Mouse (Mus musculus): ENCODE results near the gene Tmc6. TPM values are rescaled to one million over a fixed set of nuclear protein-coding genes. Genes with fewer than 3 reads are reported as not detected.
A peak's percentile ranks its signal among the peaks of the same experiment; 100 is the strongest.

The Tmc6 gene
- polyA plus RNA-seq, 1 experiment, result 55.4 TPM

DNA sequence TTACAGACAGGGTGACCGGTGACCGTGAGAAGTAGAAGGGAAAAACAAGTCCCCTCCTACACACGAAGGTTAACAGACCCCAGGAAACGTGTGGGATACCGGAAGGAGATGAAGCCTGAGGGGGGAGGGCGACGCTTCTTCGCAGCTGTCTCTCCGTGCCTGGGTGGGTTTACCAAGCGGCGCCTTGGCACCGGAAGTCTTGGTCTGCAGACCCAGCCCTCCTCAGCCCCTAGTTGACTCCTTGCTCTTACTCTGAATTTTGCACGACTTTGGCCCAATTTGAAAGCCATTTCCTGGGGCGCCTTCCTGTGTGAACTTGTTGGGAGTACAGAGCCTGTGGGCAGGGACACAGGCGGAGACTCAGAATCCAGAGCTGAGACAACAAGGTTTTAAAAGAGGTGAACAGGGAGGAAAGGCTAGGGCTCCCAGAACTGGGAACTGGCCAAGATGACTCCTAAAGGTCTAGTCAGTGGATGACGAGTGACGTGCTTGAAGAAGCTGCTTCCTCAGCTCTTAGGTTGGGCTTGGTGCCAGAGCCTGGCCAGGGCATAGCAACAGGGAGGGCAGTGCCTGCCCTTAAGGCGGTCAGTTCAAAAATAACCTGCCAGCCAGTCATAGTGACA is 688 bp downstream of the Tmc6 start:
- DNase-seq (ENCODE audit: low spot score), result peak; percentile 48

GRCm38 (mm10) chr11:117780582-117781111 is 1.4 kb downstream of the Tmc6 start:
- peak; percentile 72 for DNase-seq (ENCODE audit: low spot score)

- DNase-seq (ENCODE audit: low spot score), result peak; percentile 62
These were observed 1.8 kb downstream of the Tmc6 start for GRCm38 (mm10) chr11:117780199-117780515.

DNA sequence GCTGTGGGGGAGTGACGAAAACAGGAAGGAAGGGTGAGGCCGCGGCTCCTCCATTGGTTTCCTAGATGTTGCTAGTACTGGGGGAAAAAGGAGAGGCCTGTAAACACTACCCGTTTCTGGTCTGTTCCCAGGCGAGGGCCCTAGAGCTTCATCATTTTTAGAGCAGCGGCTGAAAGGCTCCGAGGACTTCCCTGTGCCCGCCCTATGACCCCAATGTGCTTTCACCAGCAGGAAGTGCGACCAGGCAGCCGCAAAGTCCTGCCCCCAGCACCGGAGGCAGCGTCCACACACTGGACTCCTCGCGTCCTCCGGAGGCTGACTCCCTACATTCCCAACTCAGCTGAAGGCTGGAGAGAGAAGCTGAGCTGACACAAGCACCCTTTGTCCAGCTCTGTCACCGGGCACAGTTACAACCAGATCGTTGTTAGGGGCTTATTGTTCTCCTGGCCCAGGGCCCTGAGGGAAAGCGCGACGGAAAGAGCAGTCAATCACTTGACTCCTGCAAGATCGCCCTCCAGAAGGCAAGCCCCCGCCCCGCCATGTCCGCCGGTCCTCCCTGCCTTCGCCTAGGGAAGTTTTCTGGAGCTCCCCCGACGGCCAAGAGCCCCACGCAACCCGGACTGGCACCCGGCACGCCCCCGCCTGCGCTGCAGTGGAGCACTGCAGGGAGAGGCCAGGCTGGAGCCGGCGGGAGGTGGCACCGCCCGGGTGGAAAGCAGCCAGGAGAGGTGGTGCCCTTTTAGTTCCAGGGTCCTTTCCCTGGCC is 2.4 kb downstream of the Tmc6 start:
- DNase-seq (ENCODE audit: low spot score), result no peak

- no peak for DNase-seq (ENCODE audit: low spot score)
These were observed 3.1 kb downstream of the Tmc6 start for GRCm38 (mm10) chr11:117778851-117779433.

DNA sequence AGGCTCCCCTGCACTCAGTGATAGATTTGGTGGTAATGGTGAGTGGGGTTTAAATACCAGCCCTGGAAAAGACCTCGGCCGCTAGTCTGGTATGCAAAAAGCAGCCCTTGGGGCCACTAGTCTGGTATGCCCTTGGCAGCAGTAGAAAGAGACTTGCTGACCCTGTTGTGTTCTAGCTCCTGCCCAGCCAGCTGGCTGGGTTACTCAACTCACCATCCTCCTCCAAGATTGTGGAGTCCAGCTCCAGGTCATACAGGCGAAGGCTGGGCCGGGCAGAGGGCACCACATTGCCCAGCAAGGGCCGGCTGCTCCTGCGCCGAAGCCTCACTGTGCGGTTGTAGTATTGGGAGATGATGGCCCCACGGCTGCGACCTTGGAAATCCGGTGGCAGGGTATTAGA is 4.0 kb downstream of the Tmc6 start:
- no peak for DNase-seq (ENCODE audit: low spot score)

DNA sequence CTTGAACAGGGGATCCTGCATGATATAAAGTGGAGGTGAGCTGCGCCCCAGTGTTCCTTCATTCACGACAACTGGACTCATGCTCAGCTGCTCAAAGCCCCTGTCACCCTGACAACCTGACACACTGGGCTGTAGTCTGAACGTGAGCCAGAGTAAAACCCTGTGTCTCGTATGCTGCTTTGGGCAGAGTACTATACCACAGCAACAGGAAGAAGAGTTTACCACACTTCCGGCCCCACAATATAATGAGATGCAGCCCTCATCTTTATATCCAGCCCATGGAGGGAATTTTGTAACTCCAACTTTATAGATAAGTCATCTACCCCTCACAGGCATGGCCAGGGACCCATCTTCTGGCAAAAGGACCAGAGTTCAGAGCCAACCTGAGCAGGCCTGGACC is 4.9 kb downstream of the Tmc6 start:
- no peak for DNase-seq (ENCODE audit: low spot score)

- no peak for DNase-seq (ENCODE audit: low spot score)
These were observed 5.8 kb downstream of the Tmc6 start for GRCm38 (mm10) chr11:117776085-117776792.

DNA sequence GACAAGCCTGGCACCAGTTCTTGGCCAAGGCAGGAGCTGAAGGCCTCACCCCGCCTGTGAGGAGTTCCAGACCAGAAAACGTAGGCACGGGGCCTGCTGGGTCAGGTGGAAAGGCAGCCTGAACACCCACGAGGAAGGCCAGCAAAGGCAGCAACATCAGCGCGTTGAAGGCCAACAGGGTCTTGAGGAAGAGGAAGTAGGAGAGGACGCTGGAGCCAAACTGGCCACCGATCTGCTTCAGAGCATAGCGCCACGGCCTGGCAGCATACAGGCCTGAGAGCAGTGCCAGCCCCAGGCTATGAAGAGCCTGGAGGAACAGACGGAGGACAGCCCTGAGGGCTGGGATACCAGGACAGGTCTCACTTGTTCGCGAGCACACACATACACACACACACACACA is 6.5 kb downstream of the Tmc6 start:
- no peak for DNase-seq (ENCODE audit: low spot score)

DNA sequence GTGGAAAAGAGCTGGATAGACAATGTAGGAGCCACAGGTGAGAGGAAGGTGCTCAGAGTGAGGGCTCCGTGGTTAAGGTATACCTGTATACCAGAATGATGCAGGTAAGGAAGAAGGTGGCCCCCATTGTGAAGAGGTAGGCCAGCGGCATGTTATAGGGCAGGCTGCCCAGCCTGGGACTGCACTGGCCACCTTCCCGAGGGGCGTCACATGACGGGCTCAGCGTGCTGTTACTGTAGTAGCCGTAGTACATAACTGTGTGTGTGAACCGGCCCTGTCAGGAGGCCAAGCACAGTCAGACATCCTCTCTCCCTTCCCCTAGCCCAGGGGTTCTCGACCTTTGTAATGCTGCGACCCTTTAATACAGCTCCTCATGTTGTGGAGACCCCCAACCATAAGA is 7.1 kb downstream of the Tmc6 start:
- DNase-seq (ENCODE audit: low spot score), result no peak

- DNase-seq (ENCODE audit: low spot score), result no peak
These were observed 9.6 kb downstream of the Tmc6 start for GRCm38 (mm10) chr11:117772352-117772751.

GRCm38 (mm10) chr11:117770407-117770806 is 11.6 kb downstream of the Tmc6 start:
- no peak for DNase-seq (ENCODE audit: low spot score)

- DNase-seq (ENCODE audit: low spot score), result no peak
These were observed 12.3 kb downstream of the Tmc6 start for GRCm38 (mm10) chr11:117769683-117770047.

DNA sequence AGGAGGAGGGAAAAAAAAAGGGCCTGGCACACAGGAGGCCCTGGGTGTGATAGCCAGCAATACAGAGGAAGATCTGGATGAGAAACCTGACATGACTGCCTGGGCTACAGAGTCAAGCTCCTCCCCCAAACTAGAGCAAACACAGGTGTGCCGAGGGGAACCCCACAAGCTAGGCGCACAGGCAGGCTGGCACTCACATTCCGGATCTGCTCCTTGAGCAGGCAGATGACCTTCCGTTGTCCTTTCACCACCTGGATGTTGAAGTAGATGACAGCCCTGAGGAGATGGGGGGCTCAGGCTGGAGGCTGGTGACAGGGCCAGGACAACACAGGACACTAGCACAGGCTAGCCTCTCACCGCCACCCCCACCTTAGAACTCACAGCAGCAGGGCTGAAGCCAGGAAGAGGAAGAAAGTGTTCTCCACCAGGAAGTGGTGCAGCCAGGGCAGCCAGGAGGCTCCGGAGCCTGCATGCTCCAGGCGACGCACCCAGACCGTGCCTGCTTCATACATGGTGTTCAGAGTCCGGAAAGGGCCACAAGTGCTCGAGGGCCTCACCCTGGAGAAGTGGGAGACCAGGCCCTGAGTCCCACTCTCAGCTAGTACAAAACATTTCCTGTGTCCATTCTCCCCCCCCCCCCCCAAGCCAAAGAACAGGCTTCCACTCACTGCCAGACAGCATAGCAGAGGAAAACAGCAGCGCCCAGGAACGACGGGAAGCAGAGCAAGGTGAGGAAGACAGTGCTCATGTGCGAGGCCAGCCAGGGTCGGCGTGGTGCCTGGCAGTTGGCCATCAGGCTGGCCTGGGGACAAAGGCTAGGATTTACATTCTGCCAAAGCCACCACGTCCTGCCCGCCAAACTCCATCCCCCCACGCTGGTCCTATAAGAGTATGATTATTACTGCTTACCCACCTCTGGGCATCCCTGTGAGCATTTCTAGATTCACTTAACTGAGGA is 13.0 kb downstream of the Tmc6 start:
- DNase-seq (ENCODE audit: low spot score), result no peak

- no peak for DNase-seq (ENCODE audit: low spot score)
These were observed 15.7 kb downstream of the Tmc6 start for GRCm38 (mm10) chr11:117766275-117766674.

- no peak for DNase-seq (ENCODE audit: low spot score)
These were observed 16.6 kb downstream of the Tmc6 start for GRCm38 (mm10) chr11:117765361-117765760.

DNA sequence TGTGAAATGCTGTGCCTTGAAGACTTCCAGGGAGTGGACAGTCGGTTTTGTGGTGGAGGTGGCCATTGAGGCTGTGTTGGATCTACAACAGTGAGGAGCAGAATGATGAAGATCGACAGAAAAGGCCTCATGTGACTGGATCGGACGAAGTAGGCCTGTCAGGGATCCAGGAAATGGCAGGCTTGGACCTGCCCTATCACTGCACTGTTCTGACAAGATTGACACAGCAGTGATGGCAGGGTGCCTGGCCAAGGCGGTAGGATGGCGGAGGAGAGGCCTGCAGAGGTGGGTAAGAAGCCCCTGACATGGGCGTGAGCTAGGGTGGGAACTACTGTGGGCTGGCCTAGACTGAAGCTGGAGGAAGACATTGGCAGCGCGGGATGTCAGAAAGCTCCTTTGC is 17.7 kb downstream of the Tmc6 start:
- no peak for DNase-seq (ENCODE audit: low spot score)

- no peak for DNase-seq (ENCODE audit: low spot score)
These were observed 19.8 kb downstream of the Tmc6 start for GRCm38 (mm10) chr11:117762246-117762645.

DNA sequence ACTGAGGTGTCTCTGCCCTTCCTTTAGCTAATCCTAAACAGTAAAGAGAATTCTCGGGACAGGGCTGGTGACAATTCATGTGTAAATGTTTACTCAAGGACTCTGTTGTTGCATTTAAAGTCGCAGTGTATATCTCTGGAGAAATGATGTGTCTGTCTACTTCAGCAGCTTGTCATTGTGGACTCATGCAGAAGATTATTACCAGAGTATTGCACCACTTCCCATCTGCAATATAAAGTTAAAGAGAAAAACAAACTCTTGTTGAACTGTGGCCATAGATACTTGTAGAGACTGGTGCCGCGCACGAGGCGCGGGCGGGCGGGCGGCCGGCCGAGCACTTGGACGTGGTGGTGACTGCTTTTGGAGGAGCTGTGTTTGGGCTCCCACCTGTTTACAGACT is 20.2 kb downstream of the Tmc6 start:
- no peak for DNase-seq (ENCODE audit: low spot score)

DNA sequence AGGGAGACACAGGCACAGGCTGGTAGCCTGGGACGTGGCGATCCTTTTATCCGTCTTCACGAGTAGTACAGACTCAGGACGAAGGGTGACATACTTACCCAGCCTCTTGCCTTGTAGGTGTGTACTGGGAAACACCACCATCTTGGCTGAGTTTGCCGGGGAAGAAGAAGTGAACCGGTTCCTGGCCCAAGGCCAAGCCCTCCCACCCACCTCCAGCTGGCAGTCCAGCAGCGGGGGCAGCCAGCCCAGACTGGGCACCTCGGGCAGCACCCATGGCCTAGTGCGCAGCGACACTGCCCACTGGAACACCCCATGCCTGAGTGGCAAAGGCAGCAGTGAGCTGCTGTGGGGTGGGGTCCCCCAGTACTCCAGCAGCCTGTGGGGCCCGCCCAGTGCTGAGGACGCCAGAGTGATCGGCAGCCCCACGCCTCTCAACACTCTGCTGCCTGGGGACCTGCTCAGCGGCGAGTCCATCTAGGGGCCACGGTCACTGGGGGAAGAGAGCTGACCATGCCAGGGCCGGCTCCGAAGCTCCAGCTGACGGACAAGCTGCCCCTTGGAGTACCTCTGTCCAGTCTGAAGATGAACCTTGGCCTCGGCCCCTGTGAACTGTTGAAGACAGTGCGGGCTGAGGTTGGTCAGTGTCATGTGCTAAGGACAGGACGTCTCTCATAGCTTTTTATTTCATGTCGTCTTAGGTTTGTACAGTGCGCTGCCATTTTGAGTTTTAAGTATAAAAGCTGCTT is 21.5 kb downstream of the Tmc6 start:
- no peak for DNase-seq (ENCODE audit: low spot score)

DNA sequence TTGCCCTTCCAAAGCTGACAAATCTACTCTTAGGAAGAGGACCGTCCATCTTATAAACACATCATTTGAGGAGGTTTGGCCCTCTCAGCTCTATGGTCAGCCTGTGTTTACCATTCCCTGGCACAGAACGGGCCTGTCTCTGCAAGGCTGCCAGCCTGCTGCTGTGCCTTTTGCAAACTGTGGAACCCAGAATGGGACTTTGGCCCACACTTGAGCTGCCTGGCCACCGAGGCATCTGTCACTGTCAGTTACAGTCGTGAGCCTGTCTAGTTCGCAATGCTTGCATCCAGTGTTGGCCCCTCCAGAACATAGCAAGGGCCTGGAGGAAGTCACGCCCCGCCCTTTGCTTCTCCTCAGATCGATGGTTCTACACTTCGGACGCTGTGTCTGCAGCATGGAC is 22.7 kb downstream of the Tmc6 start:
- DNase-seq (ENCODE audit: low spot score), result no peak
